Mouse (Mus musculus) bone marrow, adult 2 months (tissue): ENCODE measurements around the gene Gm17949.

ENCODE experiments used
- CTCF ChIP-seq: fragments of 200-500 bp; IDR thresholded peaks from 2 replicates; pipeline ENCODE4 v1.5.1; 2011; ENCODE audit warnings: low read length, control low read depth; ENCODE audit not compliant: control insufficient read depth, insufficient read depth
- POLR2A ChIP-seq: fragments of 200-500 bp; IDR thresholded peaks from 2 replicates; pipeline ENCODE4 v1.6.1; 2011; ENCODE audit warnings: low read depth, mild to moderate bottlenecking, control low read depth, low read length, borderline replicate concordance; ENCODE audit not compliant: control insufficient read depth

DNA sequence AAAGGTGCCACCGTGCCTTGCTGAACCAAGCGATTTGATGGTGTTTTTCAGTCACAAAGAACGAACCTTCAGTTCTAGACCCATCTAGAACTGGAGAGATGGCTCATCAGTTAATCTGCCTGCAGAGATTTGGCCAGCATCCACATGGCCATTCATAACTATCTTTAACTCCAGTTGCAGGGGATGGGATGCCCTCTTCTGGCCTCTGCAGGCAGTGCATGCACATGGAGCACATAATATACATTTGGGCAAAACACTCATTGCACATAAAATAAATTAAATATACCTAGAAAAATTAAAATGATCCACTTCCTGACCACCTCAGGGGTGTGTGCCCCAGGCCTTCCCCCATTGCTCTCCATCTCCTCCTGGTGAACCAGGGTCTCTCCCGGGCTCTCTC, 49.4 kb upstream of the Gm17949 start:
- TF ChIP-seq POLR2A, result no peak
- no peak for TF ChIP-seq CTCF
